ENCODE assay signal across 1 mouse cellular context in the genomic region with DNA sequence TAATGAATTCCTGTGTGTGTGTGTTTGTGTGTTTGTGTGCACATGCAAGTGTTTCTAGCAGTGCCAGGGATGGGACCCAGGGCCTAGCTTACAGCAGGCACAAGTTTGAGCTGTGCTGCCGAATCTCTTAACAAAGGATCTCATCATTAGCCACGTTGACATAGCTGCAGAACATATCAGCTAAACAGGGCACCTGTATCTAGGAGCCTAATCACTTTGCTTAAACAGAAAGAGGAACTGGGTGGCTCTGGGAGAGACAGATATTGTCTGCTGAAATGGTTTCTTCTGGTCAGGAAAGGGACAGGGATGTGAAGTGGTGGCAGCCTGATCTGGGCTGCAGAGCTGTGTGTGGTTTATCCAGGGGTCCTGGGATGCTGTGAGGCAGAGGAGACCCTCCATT.
TF ChIP-seq lines count a peak whose summit lies in the region.

No protein-coding gene starts in this region.

TF ChIP-seq in MEL, 35 proteins besides CTCF, POLR2A, EP300 and RAD21 (continued from another document):
- TF ChIP-seq MEF2A (IDR thresholded peaks at IDR 0.05; ENCODE audit: extremely low read depth, insufficient replicate concordance, low read depth, low read length, poor library complexity, severe bottlenecking), result 0 out of 2 replicates have a peak, but pooled peaks have one; percentile 50
